8 mouse cellular contexts compared by ENCODE assay signal in the genomic region with DNA sequence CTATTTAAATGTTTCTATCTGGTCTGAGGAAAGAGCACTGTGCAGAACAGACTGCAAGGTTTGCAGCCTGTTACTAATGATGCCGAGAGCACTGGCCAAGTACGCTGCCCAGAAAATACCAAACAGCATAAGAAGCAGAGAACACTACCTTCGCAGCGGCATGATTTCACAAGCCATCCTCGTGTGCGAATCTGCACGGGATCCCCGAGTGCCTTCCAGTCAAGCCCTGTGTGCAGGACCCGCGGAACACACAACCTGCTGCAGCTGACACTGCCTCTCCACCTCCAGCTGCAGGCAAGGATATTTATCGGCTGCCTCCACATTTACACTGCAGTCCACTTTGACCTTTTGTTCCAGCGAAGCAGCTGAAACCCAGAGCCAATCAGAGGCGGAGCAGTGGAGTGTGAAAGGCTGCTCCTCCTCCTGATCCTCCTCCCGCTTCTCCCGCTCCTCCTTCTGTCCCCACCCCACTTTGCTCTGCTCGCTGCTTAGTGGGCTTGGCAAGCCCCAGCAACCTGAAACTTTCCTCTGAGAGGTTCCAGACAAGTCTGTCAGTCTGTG. TPM values are rescaled to one million over a fixed set of nuclear protein-coding genes. Genes with fewer than 3 reads are reported as not detected.
A peak's percentile ranks its signal among the peaks of the same experiment; 100 is the strongest.
DNase-seq lines count a peak whose midpoint lies in the region; ATAC-seq and TF ChIP-seq lines count a peak whose summit lies in the region.

A gene (minus strand): TSS at position 386 of the 561 bp plus-strand sequence.

- H3K4me3 ChIP-seq in hindbrain, embryonic 10.5 days, result peak within 1 kb of the TSS; percentile 60
- H3K4me3 ChIP-seq in lung, embryonic 14.5 days (ENCODE audit: low read depth, low read length), result peak within 1 kb of the TSS; percentile 50

- no peak for TF ChIP-seq CTCF in lung, embryonic 14.5 days (IDR thresholded peaks at IDR 0.05; ENCODE audit: low read depth)

- peak within 1 kb of the TSS; percentile 68 for H3K4me2 ChIP-seq in lung, embryonic 14.5 days

- no peaks in the 10 kb centered on the region for H3K27me3 ChIP-seq in hindbrain, embryonic 10.5 days (ENCODE audit: insufficient read depth, poor library complexity, severe bottlenecking)
- H3K27me3 ChIP-seq in lung, embryonic 14.5 days (ENCODE audit: insufficient read depth, low read length), result no peaks in the 10 kb centered on the region

- no peaks in the 10 kb centered on the region for H3K9me3 ChIP-seq in hindbrain, embryonic 10.5 days
- H3K9me3 ChIP-seq in lung, embryonic 14.5 days (ENCODE audit: low read depth, low read length), result no peaks in the 10 kb centered on the region

- peak; percentile 88 for DNase-seq in NIH3T3 (ENCODE audit: low read depth)
- peak; percentile 77 for DNase-seq in cerebellum, adult 9-11 months
- DNase-seq in frontal cortex, adult 2 months (ENCODE audit: extremely low spot score in 1 of 2, low spot score in 1 of 2), result peak; percentile 85 to 87
- peak; percentile 84 for DNase-seq in hindbrain, embryonic 10.5 days (ENCODE audit: low spot score)
- peak; percentile 55 for DNase-seq in layer of hippocampus, adult 9-10 months (ENCODE audit: low spot score)
- DNase-seq in lung, embryonic 14.5 days, result peak; percentile 91
- peak; percentile 91 for DNase-seq in ovary, adult 18-20 months (ENCODE audit: low spot score)
- DNase-seq in thymus, postnatal 36 days, result peak; percentile 43 to 65

- no peaks in the 10 kb centered on the region for H3K36me3 ChIP-seq in hindbrain, embryonic 10.5 days
- no peaks in the 10 kb centered on the region for H3K36me3 ChIP-seq in lung, embryonic 14.5 days (ENCODE audit: insufficient read depth)

- under 1% methylated on average over 16 of the region's 16 CpGs for WGBS in hindbrain, embryonic 10.5 days
- under 1% methylated on average over 16 of the region's 16 CpGs for WGBS in lung, embryonic 14.5 days

- peak within 1 kb of the TSS; percentile 75 for H3K27ac ChIP-seq in hindbrain, embryonic 10.5 days
- H3K27ac ChIP-seq in lung, embryonic 14.5 days (ENCODE audit: low read depth), result peak within 1 kb of the TSS; percentile 67

- H3K4me1 ChIP-seq in hindbrain, embryonic 10.5 days (replicated peaks), result no peaks in the 10 kb centered on the region; the same call in 1 of the 2 replicates
- H3K4me1 ChIP-seq in lung, embryonic 14.5 days (ENCODE audit: insufficient read depth), result no peaks in the 10 kb centered on the region

- ATAC-seq in lung, embryonic 14.5 days (ENCODE audit: insufficient read depth), result peak; percentile 100

- peak within 1 kb of the TSS; percentile 50 for H3K9ac ChIP-seq in lung, embryonic 14.5 days

RNA-seq across cellular contexts. Expression of the gene that starts here (rescaled TPM):
- 6.9 and 7.9 TPM in 2 replicates for polyA plus RNA-seq in frontal cortex, adult 2 months (2012; rRNA removed)
- polyA plus RNA-seq in hindbrain, embryonic 10.5 days (2016; fragmentation: Nextera tagmentation; extraction: Ambion mirVana), result 3.2 and 3.5 TPM in 2 replicates
- polyA plus RNA-seq in lung, embryonic 14.5 days (2014; fragmentation: Nextera tagmentation; extraction: Ambion mirVana), result 13.7 and 18.1 TPM in 2 replicates

Comparison
In these comparisons a context has a peak if more than half of its experiments do, and no peak if none do; other contexts are left out.
1. Peak in every context shown above with its lines: DNase-seq, ATAC-seq, H3K4me3 ChIP-seq and H3K27ac ChIP-seq.